Mouse (Mus musculus) c-Kit-positive CD71-positive TER-119-positive erythroid progenitor cells, embryonic 14.5 days (primary cell): Measurements from ENCODE around the gene Aldh1a3.

Source experiments
- DNase-seq: peaks from one replicate; pipeline ENCODE4 v3.0.0-alpha.2; 2013; ENCODE audit warnings: low spot score

Gene Aldh1a3

GRCm38 (mm10) chr7:66416829-66417228 lies 10.5 kb downstream of the Aldh1a3 start:
- DNase-seq = no peak

GRCm38 (mm10) chr7:66413093-66413492 lies 14.2 kb downstream of the Aldh1a3 start:
- DNase-seq = no peak

DNA sequence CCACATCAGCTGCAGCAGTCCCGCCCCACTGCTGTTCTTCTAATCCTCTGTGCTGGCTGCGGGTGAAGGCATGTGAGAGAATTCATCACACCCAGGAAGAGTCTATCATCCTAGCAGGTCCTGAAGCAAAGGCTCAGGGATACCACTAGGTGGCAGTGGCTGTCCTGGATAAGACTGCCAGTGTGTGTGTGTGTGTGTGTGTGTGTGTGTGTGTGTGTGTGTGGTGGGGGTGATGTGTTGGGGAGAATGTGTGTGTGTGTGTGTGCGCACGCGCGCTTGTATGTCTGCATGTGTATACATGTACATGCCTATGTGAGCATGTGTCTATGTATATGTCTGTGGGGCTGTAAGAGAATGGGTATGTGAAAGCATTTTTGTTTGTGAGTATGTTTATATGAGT lies 17.9 kb downstream of the Aldh1a3 start:
- no peak for DNase-seq

GRCm38 (mm10) chr7:66406971-66407370 lies 20.3 kb downstream of the Aldh1a3 start:
- DNase-seq = no peak

- DNase-seq = no peak
These were observed 21.2 kb downstream of the Aldh1a3 start for GRCm38 (mm10) chr7:66405951-66406721.

- no peak for DNase-seq
These were observed 21.8 kb downstream of the Aldh1a3 start for GRCm38 (mm10) chr7:66405541-66405940.

DNA sequence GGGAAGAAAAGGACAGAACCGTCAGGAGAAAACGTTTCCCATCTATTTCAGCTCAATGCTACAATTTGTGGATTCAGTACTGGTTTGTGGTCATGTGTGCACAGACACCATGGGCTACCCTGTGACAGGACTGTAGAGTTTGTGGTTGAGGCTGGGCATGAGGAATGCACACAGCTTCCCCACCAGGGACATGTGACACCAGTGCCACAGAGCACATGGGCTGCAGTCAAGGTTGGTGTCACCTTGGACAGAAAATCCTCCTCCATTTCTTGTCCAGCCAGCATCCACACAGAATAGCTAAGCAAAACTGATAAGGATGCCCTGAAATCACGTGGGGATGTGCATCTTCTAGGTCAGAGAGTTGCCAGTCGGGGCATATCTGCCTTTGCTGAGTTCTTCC lies 22.5 kb downstream of the Aldh1a3 start:
- no peak for DNase-seq

DNA sequence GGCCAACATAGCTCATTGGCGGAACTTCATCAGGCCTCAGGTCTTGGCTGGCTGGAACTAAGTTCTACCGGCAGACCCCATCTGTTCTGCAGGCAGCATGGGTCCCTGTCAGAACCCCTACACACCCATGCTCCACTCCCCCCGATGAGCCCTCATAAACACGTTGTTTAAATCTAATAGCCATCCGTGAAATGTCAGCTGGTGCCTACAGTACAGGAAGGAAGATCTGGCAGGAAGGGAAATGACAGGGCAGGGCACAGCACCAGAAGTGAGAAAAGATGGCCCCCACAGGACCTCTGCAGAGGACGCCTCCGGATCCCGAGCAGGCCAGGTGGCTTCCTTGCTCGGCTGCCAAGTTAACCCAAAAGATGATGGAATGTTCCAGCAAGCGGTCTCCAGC lies 23.2 kb downstream of the Aldh1a3 start:
- no peak for DNase-seq

DNA sequence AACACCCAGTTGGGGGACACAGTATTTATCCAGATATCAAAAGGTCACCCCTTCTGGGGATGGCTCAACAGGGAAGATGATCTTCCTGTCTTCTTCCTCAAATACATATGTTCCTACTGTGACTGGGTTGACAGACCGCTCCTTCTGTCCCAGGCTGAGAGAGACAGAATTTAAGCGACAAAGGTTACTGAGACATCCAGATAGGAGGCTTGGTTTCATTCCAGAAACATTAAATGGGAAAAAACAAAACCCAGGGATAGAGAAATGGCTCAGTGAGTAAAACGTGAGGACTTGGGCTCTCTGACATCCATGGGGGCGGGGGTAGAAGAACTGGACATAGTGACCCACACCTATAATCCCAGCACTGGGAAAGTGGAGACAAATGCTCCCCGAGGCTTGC lies 24.4 kb downstream of the Aldh1a3 start:
- DNase-seq = no peak

DNA sequence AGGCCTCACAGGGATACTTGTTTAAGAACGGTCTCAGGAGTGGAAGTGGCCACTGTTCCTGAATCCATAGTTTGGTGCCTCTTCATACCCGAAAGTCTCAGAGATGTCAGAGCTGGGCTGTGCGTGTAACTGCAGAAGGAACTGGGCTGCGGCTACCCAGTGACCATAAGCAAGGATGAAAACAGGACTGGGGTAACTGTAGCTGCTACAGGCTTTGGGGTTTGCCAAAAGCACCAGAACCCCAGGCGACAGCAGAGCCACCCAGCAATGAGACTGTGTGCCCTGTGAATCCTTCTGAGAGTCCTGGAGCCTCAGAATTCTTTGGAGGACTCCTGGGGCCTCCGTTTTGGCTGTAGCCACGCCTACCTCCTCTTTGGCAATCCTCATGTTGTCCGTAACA lies 25.7 kb downstream of the Aldh1a3 start:
- DNase-seq = no peak

GRCm38 (mm10) chr7:66397288-66397687 lies 30.0 kb downstream of the Aldh1a3 start:
- no peak for DNase-seq

GRCm38 (mm10) chr7:66388621-66389532 lies 38.4 kb downstream of the Aldh1a3 start:
- DNase-seq = peak; percentile 68

- peak; percentile 38 for DNase-seq
These were observed 39.4 kb downstream of the Aldh1a3 start, which contains the start of gene Lrrk1 for GRCm38 (mm10) chr7:66387813-66388521. TSS of gene Lrrk1 (minus strand) at chr7:66388350.

GRCm38 (mm10) chr7:66387419-66387812 lies 39.9 kb downstream of the Aldh1a3 start:
- no peak for DNase-seq

GRCm38 (mm10) chr7:66386411-66386810 lies 40.9 kb downstream of the Aldh1a3 start:
- DNase-seq = no peak

DNA sequence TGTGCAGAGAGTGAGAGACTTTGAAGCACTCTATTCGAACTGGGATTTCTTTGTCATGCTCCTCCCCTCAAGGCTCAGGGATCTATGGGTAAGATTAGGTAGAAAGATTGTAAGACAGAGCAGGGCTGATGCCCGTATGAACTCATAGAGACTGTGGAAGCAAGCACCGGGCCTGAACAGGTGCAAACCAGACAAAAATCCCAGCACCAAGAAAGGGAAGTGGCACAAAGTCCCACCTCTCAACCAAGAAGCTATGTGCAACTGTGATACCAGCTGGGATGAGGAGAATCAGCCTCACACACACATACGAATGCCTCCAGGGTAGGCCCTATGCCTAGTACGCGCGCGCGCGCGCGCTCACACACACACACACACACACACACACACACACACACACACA lies 41.5 kb downstream of the Aldh1a3 start:
- DNase-seq = no peak

DNA sequence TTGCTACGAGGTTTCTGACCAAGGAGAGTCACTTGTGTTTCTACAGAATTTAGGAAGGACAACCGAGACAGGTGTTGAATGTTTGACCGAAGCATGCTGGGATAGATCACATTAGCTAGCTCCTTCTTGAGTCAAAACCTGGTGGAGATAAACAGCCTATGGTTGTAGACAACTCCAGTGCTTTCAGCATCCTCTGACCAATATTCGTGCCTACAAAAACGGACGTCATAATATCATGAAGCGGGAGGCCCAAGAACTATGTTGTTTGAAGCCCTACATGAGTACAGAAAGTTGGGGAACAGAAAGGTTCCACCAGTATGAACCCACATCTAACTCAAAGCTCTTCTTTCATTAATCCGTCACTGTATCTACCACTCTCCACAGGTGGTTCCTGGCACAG lies 42.4 kb downstream of the Aldh1a3 start:
- DNase-seq = no peak

GRCm38 (mm10) chr7:66384213-66384612 lies 43.1 kb downstream of the Aldh1a3 start:
- no peak for DNase-seq

DNA sequence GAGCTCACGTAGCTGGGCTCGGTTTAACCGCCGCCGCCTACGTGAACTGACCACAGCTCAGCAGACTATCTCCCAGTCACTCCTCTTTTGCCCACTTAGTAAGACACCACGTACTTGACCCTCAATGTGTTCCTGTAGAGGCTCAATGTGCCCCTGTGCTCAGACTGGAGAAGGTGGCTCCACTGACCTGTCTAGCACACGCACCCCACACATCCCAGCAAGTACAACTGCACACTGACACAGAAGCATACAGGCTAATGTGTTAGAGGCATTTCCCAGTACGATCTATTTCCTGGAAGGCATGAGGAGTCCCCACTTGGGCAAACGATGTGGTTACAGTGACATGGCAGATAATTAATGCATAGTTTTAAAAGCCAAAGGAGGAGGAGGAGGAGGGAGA lies 50.8 kb downstream of the Aldh1a3 start:
- no peak for DNase-seq

GRCm38 (mm10) chr7:66375736-66376135 lies 51.6 kb downstream of the Aldh1a3 start:
- DNase-seq = no peak

GRCm38 (mm10) chr7:66373391-66373790 lies 53.9 kb downstream of the Aldh1a3 start:
- DNase-seq = no peak

DNA sequence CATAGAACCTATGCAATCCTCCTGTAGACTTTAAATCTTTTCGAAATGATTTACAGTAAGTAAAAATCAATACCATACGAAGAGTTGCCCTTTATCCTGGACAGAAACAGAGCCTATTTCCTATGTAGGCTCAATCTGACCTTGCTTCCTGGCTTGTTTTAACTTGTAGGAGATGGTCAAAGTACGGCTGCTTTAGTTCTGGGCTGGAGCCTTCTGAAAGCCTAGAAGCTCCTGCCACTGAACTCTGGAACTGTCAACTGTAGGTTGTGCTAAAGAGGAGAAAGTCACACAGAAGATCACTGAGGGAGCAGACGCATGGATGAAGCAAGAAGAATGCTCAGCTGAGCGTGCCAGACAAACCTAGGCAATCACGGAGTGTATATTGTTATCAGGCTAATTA lies 56.3 kb downstream of the Aldh1a3 start:
- DNase-seq = no peak
